Mouse (Mus musculus) limb, embryonic 14.5 days (tissue): ENCODE measurements around the gene Rbbp9. TPM values are rescaled to one million over a fixed set of nuclear protein-coding genes. Genes with fewer than 3 reads are reported as not detected.
"Not testable (repeated sequence)": the region's sequence is repeated elsewhere in the genome, so short reads cannot be mapped to it uniquely, and the experiment has no call there.

Experiments used
- ATAC-seq: fragments of 200-750 bp; cut with Nextera tagmentation; 2 replicates; pipeline ENCODE4 v1.8.0; 2017; ENCODE audit warnings: low read depth, moderate number of reproducible peaks, moderate TSS enrichment; ENCODE audit not compliant: low FRiP score
- DNase-seq: peaks from one replicate; pipeline ENCODE4 v3.0.0-alpha.2; 2015; ENCODE audit warnings: low spot score
- H3K27ac ChIP-seq: fragments of 300-500 bp; sonication (generic); replicated peaks from 2 replicates; pipeline ENCODE4 v1.5.1; 2014; ENCODE audit warnings: low read depth, mild to moderate bottlenecking, low read length, moderate library complexity, mixed read lengths
- H3K27me3 ChIP-seq: fragments of 300-500 bp; sonication (generic); 2 replicates; pipeline ENCODE4 v1.6.1; 2014; ENCODE audit warnings: low read length, mixed read lengths; ENCODE audit not compliant: control insufficient read depth, insufficient read depth
- H3K36me3 ChIP-seq: fragments of 300-500 bp; sonication (generic); 2 replicates; pipeline ENCODE4 v1.6.1; 2014; ENCODE audit warnings: mild to moderate bottlenecking, low read length, moderate library complexity, mixed read lengths; ENCODE audit not compliant: control insufficient read depth, insufficient read depth
- H3K4me1 ChIP-seq: fragments of 300-500 bp; sonication (generic); 2 replicates; pipeline ENCODE4 v1.6.1; 2014; ENCODE audit warnings: antibody characterized with exemption, low read length, mixed read lengths; ENCODE audit not compliant: control insufficient read depth, insufficient read depth
- H3K4me2 ChIP-seq: fragments of 300-500 bp; sonication (generic); replicated peaks from 2 replicates; pipeline ENCODE4 v1.6.1; 2014; ENCODE audit warnings: low read depth, mild to moderate bottlenecking, low read length, moderate library complexity; ENCODE audit not compliant: severe bottlenecking
- H3K4me3 ChIP-seq: fragments of 300-500 bp; sonication (generic); replicated peaks from 2 replicates; pipeline ENCODE4 v1.5.1; 2014; ENCODE audit warnings: low read length
- H3K9ac ChIP-seq: fragments of 300-500 bp; sonication (generic); 2 replicates; pipeline ENCODE4 v1.6.1; 2014; ENCODE audit warnings: mild to moderate bottlenecking, low read depth, low read length, moderate library complexity; ENCODE audit not compliant: severe bottlenecking
- H3K9me3 ChIP-seq: fragments of 300-500 bp; sonication (generic); 2 replicates; pipeline ENCODE4 v1.6.1; 2016; ENCODE audit warnings: low read length; ENCODE audit not compliant: control insufficient read depth
- POLR2A ChIP-seq: fragments of 200-500 bp; IDR thresholded peaks from 2 replicates; pipeline ENCODE4 v1.8.0; 2012; ENCODE audit warnings: inconsistent platforms, mild to moderate bottlenecking, moderate library complexity, borderline replicate concordance; ENCODE audit not compliant: insufficient read depth, insufficient read length; ENCODE audit errors: extremely low read depth
- WGBS: fragments of 180-500 bp; shearing (Covaris S2); extraction: QIAGEN DNeasy Blood & Tissue Kit; methylation state at CpG from one replicate; pipeline ENCODE4 v1.1.7; 2014; 5-methylcytosine and 5-hydroxymethylcytosine counted together
- polyA plus RNA-seq, 2 experiments: library from polyadenylated mRNA; depleted of rRNA in 1 of 2; stranded (reverse) in 1 of 2; unstranded in 1 of 2; fragments of >200 nt; fragmentation: Nextera tagmentation in 1 of 2; extraction: Ambion mirVana in 1 of 2; gene quantifications; 2 replicates each; pipeline versions ENCODE4 v1.2.1 to v1.2.3; 2012 to 2014

The Rbbp9 gene
- polyA plus RNA-seq (2012; rRNA removed), result 32.1 and 37.4 TPM in 2 replicates
- polyA plus RNA-seq (2014; fragmentation: Nextera tagmentation; extraction: Ambion mirVana), result 67.6 and 68.4 TPM in 2 replicates

GRCm38 (mm10) chr2:144550529-144550928 lies at the start of gene Rbbp9:
Rbbp9 (minus strand) TSS chr2:144550869.
- peak; percentile 95 for ATAC-seq
- H3K4me2 ChIP-seq, result peak within 1 kb of the TSS; percentile 60
- H3K4me1 ChIP-seq, result peaks cover 5% of the 10 kb centered on the region; the same call in 1 of the 2 replicates
- H3K27ac ChIP-seq, result peak within 1 kb of the TSS; percentile 81
- 3% methylated on average over 17 of the region's 17 CpGs for WGBS
- TF ChIP-seq POLR2A, result peak; percentile 88; the same call in 1 of the 2 replicates
- peaks cover 14% of the 10 kb centered on the region for H3K36me3 ChIP-seq
- peak within 1 kb of the TSS; percentile 57 for H3K4me3 ChIP-seq
- no peaks in the 10 kb centered on the region for H3K27me3 ChIP-seq
- no peaks in the 10 kb centered on the region for H3K9me3 ChIP-seq
- DNase-seq, result peak; percentile 85
- peak within 1 kb of the TSS; percentile 72 for H3K9ac ChIP-seq

- Histone ChIP-seq H3K4me1 (peaks cover 3% of the 10 kb centered on the region; the same call in 1 of the 2 replicates), H3K4me3 (peak within 1 kb of the TSS; percentile 67), H3K36me3 (no peaks in the 10 kb centered on the region), H3K9ac (peak within 1 kb of the TSS; percentile 92), H3K27me3 (no peaks in the 10 kb centered on the region), H3K27ac (0 out of 2 replicates have a peak within 1 kb of the TSS, but pooled peaks have one; percentile 33), H3K9me3 (no peaks in the 10 kb centered on the region), H3K4me2 (peak within 1 kb of the TSS; percentile 74)
- ATAC-seq (peak; percentile 94), DNase-seq (peak; percentile 81)
- peak; percentile 56; the same call in 1 of the 2 replicates for TF ChIP-seq POLR2A
- 2% methylated on average over 32 of the region's 50 CpGs for WGBS
Observed at GRCm38 (mm10) chr2:144599831-144600687, 49.4 kb upstream of the Rbbp9 start, which contains the start of gene Dtd1. Dtd1 (plus strand) TSS chr2:144599897.

GRCm38 (mm10) chr2:144598006-144598405 lies 47.3 kb upstream of the Rbbp9 start:
- Histone ChIP-seq H3K27me3 (no peaks in the 10 kb centered on the region), H3K9me3 (no peaks in the 10 kb centered on the region), H3K4me3 (no peak overlapping the region), H3K4me1 (peaks cover 3% of the 10 kb centered on the region; the same call in 1 of the 2 replicates), H3K4me2 (no peak overlapping the region), H3K9ac (no peak overlapping the region), H3K36me3 (no peaks in the 10 kb centered on the region), H3K27ac (no peak overlapping the region)
- ATAC-seq, result no peak
- no peak for TF ChIP-seq POLR2A
- 76% methylated on average over 2 of the region's 2 CpGs for WGBS
- DNase-seq, result no peak

- TF ChIP-seq POLR2A, result peak; percentile 62; the same call in 1 of the 2 replicates
- DNase-seq, result peak; percentile 88
- peak within 1 kb of the TSS; percentile 63 for H3K9ac ChIP-seq
- H3K27ac ChIP-seq, result 0 out of 2 replicates have a peak within 1 kb of the TSS, but pooled peaks have one; percentile 19
- ATAC-seq, result peak; percentile 97
- H3K36me3 ChIP-seq, result peaks cover 9% of the 10 kb centered on the region
- WGBS, result 2% methylated on average over 31 of the region's 31 CpGs
- peak within 1 kb of the TSS; percentile 51 for H3K4me2 ChIP-seq
- H3K27me3 ChIP-seq, result no peaks in the 10 kb centered on the region
- peak within 1 kb of the TSS; percentile 53 for H3K4me3 ChIP-seq
- H3K9me3 ChIP-seq, result no peaks in the 10 kb centered on the region
- no peaks in the 10 kb centered on the region for H3K4me1 ChIP-seq
Observed at GRCm38 (mm10) chr2:144593951-144594651, 43.4 kb upstream of the Rbbp9 start, which contains the start of gene Smim26. Smim26 (plus strand) TSS chr2:144594054.

- not testable (repeated sequence) for H3K27ac ChIP-seq, ATAC-seq, H3K9ac ChIP-seq, H3K4me1 ChIP-seq, H3K27me3 ChIP-seq, H3K4me2 ChIP-seq, DNase-seq, H3K4me3 ChIP-seq, H3K9me3 ChIP-seq
- 65% methylated on average over 8 of the region's 8 CpGs for WGBS
- peaks cover 19% of the 10 kb centered on the region for H3K36me3 ChIP-seq
Observed at GRCm38 (mm10) chr2:144593036-144593435, 42.4 kb upstream of the Rbbp9 start.
